Mouse (Mus musculus): ENCODE data around the gene Cxcr6. TPM values are rescaled to one million over a fixed set of nuclear protein-coding genes. Genes with fewer than 3 reads are reported as not detected.

The Cxcr6 gene
- polyA plus RNA-seq, 1 experiment from 2014 or later: 0.07 TPM

GRCm38 (mm10) chr9:123840243-123840642 is 34.0 kb downstream of the Cxcr6 start:
- Histone ChIP-seq H3K27me3 (ENCODE audit: poor library complexity, severe bottlenecking) (no peaks in the 10 kb centered on the region), H3K4me1 (no peaks in the 10 kb centered on the region), H3K36me3 (replicated peaks) (peaks cover 46% of the 10 kb centered on the region), H3K4me3 (no peak overlapping the region), H3K9me3 (no peaks in the 10 kb centered on the region), H3K27ac (no peak overlapping the region)
- DNase-seq (ENCODE audit: extremely low spot score, low spot score): no peak
- 88% methylated on average over 6 of the region's 6 CpGs for WGBS

GRCm38 (mm10) chr9:123844468-123844867 is 38.2 kb downstream of the Cxcr6 start:
- WGBS: 82% methylated on average over 3 of the region's 3 CpGs
- Histone ChIP-seq H3K27me3 (ENCODE audit: poor library complexity, severe bottlenecking) (no peaks in the 10 kb centered on the region), H3K27ac (no peak overlapping the region), H3K4me3 (no peak overlapping the region), H3K4me1 (no peaks in the 10 kb centered on the region), H3K9me3 (no peaks in the 10 kb centered on the region), H3K36me3 (replicated peaks) (peaks cover 20% of the 10 kb centered on the region)
- no peak for DNase-seq (ENCODE audit: extremely low spot score, low spot score)

- H3K9me3 ChIP-seq: no peaks in the 10 kb centered on the region
- peaks cover 13% of the 10 kb centered on the region for H3K36me3 ChIP-seq (replicated peaks)
- WGBS: 80% methylated on average over 3 of the region's 3 CpGs
- no peak for DNase-seq (ENCODE audit: extremely low spot score, low spot score)
- H3K4me1 ChIP-seq: peaks cover 3% of the 10 kb centered on the region
- no peak overlapping the region for H3K4me3 ChIP-seq
- H3K27me3 ChIP-seq (ENCODE audit: poor library complexity, severe bottlenecking): no peaks in the 10 kb centered on the region
- no peak overlapping the region for H3K27ac ChIP-seq
Observed at GRCm38 (mm10) chr9:123845120-123845519, 38.8 kb downstream of the Cxcr6 start.

- no peaks in the 10 kb centered on the region for H3K9me3 ChIP-seq
- H3K27me3 ChIP-seq (ENCODE audit: poor library complexity, severe bottlenecking): no peaks in the 10 kb centered on the region
- no peak for DNase-seq (ENCODE audit: extremely low spot score, low spot score)
- no peak overlapping the region for H3K4me3 ChIP-seq
- no peak overlapping the region for H3K27ac ChIP-seq
- H3K4me1 ChIP-seq: peaks cover 15% of the 10 kb centered on the region
- WGBS: 95% methylated on average over 1 of the region's 1 CpGs
- H3K36me3 ChIP-seq (replicated peaks): peaks cover 10% of the 10 kb centered on the region
Observed at GRCm38 (mm10) chr9:123846490-123846889, 40.2 kb downstream of the Cxcr6 start.

- peaks cover 18% of the 10 kb centered on the region for H3K4me1 ChIP-seq
- no peak overlapping the region for H3K27ac ChIP-seq
- no peak for DNase-seq (ENCODE audit: extremely low spot score, low spot score)
- H3K27me3 ChIP-seq (ENCODE audit: poor library complexity, severe bottlenecking): no peaks in the 10 kb centered on the region
- 80% methylated on average over 2 of the region's 2 CpGs for WGBS
- H3K9me3 ChIP-seq: no peaks in the 10 kb centered on the region
- H3K4me3 ChIP-seq: peak overlapping the region; percentile 78
- H3K36me3 ChIP-seq (replicated peaks): no peaks in the 10 kb centered on the region
Observed at GRCm38 (mm10) chr9:123849976-123850695, 43.9 kb downstream of the Cxcr6 start.

- no peaks in the 10 kb centered on the region for H3K36me3 ChIP-seq (replicated peaks)
- H3K9me3 ChIP-seq: no peaks in the 10 kb centered on the region
- H3K27ac ChIP-seq: peak overlapping the region; percentile 88
- DNase-seq (ENCODE audit: extremely low spot score, low spot score): peak; percentile 16
- 9% methylated on average over 2 of the region's 2 CpGs for WGBS
- H3K4me1 ChIP-seq: peaks cover 18% of the 10 kb centered on the region
- H3K4me3 ChIP-seq: peak overlapping the region; percentile 78
- no peaks in the 10 kb centered on the region for H3K27me3 ChIP-seq (ENCODE audit: poor library complexity, severe bottlenecking)
Observed at GRCm38 (mm10) chr9:123850705-123851061, 44.4 kb downstream of the Cxcr6 start.

GRCm38 (mm10) chr9:123851062-123851712 is 44.9 kb downstream of the Cxcr6 start:
- Histone ChIP-seq H3K36me3 (replicated peaks) (no peaks in the 10 kb centered on the region), H3K27ac (peak overlapping the region; percentile 88), H3K4me1 (peaks cover 18% of the 10 kb centered on the region), H3K9me3 (no peaks in the 10 kb centered on the region), H3K27me3 (ENCODE audit: poor library complexity, severe bottlenecking) (no peaks in the 10 kb centered on the region), H3K4me3 (peak overlapping the region; percentile 78)
- DNase-seq (ENCODE audit: extremely low spot score, low spot score): no peak
- WGBS: under 1% methylated on average over 27 of the region's 27 CpGs

- Histone ChIP-seq H3K4me1 (peaks cover 18% of the 10 kb centered on the region), H3K27ac (peak within 1 kb of the TSS; percentile 88), H3K9me3 (no peaks in the 10 kb centered on the region), H3K36me3 (replicated peaks) (no peaks in the 10 kb centered on the region), H3K27me3 (ENCODE audit: poor library complexity, severe bottlenecking) (no peaks in the 10 kb centered on the region), H3K4me3 (peak within 1 kb of the TSS; percentile 78)
- WGBS: under 1% methylated on average over 47 of the region's 47 CpGs
- DNase-seq (ENCODE audit: extremely low spot score, low spot score): peak; percentile 92
Observed at GRCm38 (mm10) chr9:123851713-123852448, 45.6 kb downstream of the Cxcr6 start, which contains the start of gene Fyco1. Gene Fyco1, minus strand, starts transcription at chr9:123851899.

- WGBS: 58% methylated on average over 5 of the region's 5 CpGs
- Histone ChIP-seq H3K27me3 (ENCODE audit: poor library complexity, severe bottlenecking) (no peaks in the 10 kb centered on the region), H3K36me3 (replicated peaks) (no peaks in the 10 kb centered on the region), H3K4me1 (peaks cover 18% of the 10 kb centered on the region), H3K27ac (peak overlapping the region; percentile 71), H3K4me3 (peak overlapping the region; percentile 78), H3K9me3 (no peaks in the 10 kb centered on the region)
- no peak for DNase-seq (ENCODE audit: extremely low spot score, low spot score)
Observed at GRCm38 (mm10) chr9:123852449-123853390, 46.4 kb downstream of the Cxcr6 start.

GRCm38 (mm10) chr9:123856836-123857235 is 50.6 kb downstream of the Cxcr6 start:
- DNase-seq (ENCODE audit: extremely low spot score, low spot score): no peak
- Histone ChIP-seq H3K27ac (no peak overlapping the region), H3K27me3 (ENCODE audit: poor library complexity, severe bottlenecking) (no peaks in the 10 kb centered on the region), H3K9me3 (no peaks in the 10 kb centered on the region), H3K4me3 (no peak overlapping the region), H3K36me3 (replicated peaks) (no peaks in the 10 kb centered on the region), H3K4me1 (peaks cover 4% of the 10 kb centered on the region; the same call in 1 of the 2 replicates)
- 77% methylated on average over 2 of the region's 2 CpGs for WGBS

Data from forebrain, embryonic 10.5 days (tissue).